Mouse (Mus musculus) spleen, postnatal 14 days (tissue): ENCODE data around the gene Spns1.
"Not testable (repeated sequence)": the region's sequence is repeated elsewhere in the genome, so short reads cannot be mapped to it uniquely, and the experiment has no call there.

Source experiments
- DNase-seq, 2 experiments: peaks; one replicate each; pipeline ENCODE4 v3.0.0; 2021 to 2022; ENCODE audit warnings: low spot score in 2 of 2

Gene Spns1

DNA sequence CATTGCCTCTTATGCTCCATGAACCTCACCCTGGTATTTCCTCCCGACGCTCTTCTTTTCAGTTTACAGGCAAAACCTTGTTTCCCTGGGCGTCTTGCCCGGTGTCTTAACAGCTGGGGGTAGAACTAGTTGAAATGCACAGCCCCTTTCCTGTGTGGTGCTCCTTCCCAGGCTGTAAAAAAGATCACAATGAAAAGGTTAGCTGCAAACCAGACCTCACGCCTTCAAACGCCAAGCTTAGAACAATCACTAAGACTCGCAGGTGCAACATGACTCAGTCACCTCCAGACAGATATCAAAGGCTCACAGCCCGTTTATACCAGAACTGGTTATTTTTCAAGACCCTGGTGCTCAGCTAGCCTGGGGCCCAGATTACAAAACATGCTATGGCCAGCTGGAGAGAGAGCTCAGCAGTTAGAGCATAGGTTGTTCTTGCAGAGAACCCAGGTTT is 37.7 kb downstream of the Spns1 start:
- no peak for DNase-seq

DNA sequence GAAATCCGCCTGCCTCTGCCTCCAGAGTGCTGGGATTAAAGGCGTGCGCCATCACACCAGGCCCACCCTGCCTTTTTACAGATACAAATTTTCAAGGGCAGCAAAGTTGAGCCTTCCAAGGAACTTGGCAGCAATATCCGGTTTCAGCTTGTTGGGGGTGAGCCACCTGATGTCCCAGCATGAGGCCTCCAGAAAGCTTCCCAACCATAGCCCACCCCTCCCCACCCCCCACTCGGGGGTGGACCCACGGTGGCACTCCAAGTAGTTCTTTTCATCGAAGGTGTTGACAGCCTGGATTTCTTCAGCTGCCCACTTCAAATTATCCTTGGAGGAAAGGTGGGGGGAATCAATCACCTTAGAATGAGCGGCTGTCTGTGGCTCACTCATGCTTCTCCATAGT is 38.3 kb downstream of the Spns1 start:
- no peak for DNase-seq

DNA sequence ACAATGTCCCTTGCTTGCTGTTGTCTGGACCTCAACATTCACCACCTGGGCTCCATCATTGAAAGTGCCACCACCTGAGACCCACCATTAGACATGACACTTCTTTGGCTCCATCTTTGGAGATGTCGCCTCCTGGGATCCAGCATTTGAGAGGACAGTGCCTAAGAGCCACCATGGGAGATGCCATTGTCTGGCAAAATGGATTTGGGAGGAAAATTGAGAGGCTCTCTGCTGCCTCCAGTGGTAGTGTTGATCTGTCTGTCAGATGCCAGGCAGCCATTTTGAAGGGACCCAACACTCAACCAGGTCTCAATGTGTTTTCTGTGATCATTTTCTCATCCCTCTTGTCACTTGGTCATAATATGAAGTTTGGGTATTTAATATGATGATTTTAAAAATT is 41.7 kb downstream of the Spns1 start:
- DNase-seq = no peak

DNA sequence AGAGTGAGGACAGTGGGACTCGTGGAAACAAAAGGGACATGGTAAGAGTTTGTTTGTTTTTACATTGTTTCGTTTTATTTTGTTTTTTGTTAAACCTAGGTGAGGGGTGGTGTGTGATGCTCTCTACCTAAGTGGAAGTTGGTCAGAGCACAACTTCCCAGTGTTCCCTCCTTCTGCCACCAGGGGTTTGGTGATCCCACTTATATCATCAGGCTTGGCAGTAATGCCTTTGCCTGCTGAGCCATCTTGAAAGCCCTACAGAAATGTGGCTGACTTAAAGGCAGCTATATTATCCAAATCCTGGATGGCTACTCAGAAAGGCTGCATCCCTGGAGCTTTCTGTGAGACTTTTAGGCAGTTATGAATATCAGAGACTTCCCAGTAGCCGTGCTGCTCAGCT is 44.6 kb downstream of the Spns1 start:
- no peak for DNase-seq

DNA sequence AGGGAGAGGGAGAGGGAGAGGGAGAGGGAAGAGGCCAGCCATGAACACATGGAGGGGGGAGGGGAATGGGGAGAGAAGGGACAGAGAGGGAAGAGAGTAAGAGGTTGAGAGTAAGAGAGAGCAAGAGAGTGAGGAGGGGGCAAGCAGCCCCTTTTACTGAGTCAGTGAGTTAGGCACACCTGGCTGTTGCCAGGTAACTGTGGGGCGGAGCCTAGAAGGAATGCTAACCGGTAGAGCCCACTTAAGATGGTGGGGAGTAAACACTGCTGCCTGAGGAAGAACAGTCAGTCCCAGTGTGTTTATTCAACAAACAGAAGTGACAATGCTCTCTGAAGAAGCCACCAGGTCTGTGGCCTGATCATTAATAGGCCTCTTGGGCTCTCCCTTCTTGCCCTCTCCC is 46.6 kb downstream of the Spns1 start:
- DNase-seq = no peak

DNA sequence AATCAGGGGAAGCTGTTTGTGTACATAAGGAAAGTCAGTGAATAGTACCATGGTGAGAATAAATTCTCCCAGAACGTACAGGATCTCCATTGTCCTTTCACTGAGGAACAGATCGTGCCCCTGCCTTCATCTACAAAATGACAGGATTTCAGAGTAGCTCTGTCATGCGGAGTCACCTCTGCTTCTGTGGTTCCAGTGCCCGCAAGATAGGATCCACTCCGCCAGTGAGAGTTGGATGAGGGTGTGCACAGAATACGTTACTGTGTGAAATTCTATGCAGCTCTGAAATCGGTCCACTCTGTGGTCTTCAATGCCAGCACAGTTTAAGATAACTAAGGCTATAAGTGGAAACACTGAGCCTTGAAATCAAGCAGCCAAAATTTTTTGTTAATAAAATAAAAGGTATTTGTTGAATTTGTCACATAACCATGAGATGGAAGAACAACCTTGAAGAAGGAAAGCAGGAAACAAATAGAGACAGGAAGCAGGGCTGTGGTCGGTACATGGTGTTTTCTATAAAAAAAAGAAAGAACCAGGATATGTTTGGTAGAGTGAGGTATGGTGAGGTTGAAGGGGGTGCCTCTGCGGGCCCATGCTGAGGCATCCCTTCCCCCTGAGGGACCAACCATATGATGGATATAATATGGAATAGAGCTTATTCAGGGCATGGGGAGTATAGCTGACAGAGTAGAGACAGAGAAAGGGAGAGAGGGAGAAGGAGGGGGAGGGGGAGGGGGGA is 47.2 kb downstream of the Spns1 start:
- no peak for DNase-seq

DNA sequence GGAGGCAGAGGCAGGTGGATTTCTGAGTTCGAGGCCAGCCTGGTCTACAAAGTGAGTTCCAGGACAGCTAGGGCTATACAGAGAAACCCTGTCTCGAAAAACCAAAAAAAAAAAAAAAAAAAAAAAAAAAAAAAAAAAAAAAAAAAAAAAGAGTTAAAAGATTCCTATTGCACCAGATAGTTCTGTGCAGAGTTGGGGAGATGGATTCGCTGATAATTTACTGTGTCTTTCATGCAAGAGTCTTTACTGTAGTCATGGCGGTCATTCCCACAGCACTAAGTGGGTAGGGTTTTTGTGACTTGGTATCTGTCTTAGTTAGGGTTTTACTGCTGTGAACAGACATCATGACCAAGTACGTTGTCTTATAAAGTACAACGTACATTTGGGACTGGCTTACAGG is 48.4 kb downstream of the Spns1 start:
- not testable (repeated sequence) for DNase-seq

DNA sequence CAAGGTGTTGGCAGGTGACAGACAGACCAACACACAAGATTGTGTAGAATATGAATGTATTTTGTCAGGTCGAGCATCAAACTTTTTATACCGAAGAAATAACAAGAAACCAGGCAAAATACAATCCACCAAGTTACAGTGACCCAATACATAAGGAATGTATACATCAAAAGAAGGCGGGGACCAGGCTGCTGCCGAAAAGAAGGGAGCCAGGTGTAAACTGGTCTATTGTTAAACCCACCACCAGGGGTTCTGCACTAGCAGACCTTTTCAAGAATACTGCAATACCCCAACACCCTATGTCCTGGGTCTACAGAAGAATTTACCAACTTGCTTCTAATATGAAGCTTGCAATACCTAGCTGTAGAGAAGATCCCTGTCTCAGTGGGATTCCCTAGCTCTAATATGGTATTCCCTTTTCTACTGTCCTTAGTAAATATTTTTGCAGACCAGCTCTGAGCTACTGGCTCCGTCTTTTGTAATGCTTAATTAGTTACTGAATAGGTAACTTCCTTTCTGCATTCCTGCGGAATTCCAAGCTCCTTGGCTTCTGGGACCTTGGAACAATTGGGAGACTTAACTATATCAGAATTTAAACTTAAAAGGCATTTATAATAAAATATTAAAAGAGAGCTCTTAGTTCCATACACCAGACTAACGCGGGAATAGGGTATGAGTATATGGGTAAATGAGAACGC is 51.5 kb downstream of the Spns1 start:
- DNase-seq = not testable (repeated sequence)

DNA sequence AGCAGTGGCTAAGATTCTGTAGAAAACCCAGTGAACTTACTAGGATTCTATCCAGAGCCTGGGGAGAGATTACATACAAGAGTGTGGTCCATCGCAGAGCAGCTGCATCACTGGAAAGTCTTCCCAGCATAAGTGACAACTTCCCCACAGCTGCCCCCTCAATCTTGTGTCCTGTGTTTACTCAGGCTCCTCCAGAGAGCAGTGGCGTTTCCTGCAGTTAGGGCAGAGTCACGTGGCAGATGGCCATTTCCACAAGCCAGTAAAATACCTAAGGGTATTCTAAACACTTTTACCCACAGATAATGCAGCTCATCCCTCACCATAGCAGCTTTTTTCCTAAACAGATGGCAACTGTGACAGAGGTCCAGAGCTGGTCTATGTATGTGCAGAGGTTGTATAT is 52.5 kb downstream of the Spns1 start:
- no peak for DNase-seq

DNA sequence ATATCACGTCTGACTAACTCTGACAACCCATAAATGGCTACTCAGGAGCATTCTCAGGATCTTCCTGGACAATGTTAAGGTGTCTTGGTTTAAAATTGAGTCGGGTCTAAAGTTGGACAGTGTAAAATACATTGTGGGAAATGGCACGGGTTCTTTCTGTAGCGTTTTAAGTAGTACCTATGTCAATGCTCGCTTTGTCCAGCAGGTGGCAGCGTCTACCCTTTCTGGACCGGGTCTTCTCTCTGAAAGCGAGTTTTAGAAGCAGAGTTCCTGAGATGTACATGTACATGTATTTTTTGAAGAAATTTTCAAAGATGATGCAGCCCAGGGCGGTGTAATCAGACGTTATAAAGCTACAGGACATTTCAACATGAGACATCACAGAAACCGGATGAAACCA is 53.5 kb downstream of the Spns1 start:
- peak; percentile 52 to 72 for DNase-seq
